Mouse (Mus musculus) CH12.LX (cell line): Measurements from ENCODE around the gene Fyttd1. TPM values are rescaled to one million over a fixed set of nuclear protein-coding genes. Genes with fewer than 3 reads are reported as not detected.
A peak's percentile ranks its signal among the peaks of the same experiment; 100 is the strongest.

Source experiments
- DNase-seq: peaks from one replicate; pipeline ENCODE4 v3.0.0-alpha.2; 2013; ENCODE audit errors: extremely low read depth
- H3K27ac ChIP-seq: 2 replicates; pipeline ENCODE4 v1.5.1; 2012; ENCODE audit warnings: low read depth, mild to moderate bottlenecking, control low read depth, moderate library complexity; ENCODE audit not compliant: insufficient read depth
- H3K27me3 ChIP-seq: replicated peaks from 2 replicates; pipeline ENCODE3; 2012; ENCODE audit warnings: inconsistent platforms
- H3K36me3 ChIP-seq, 2 experiments: replicated peaks in 1 of 2; 2 replicates each; pipeline versions ENCODE3 to v1.6.1; 2012; ENCODE audit warnings: inconsistent platforms in 1 of 2, low read length in 1 of 2, mild to moderate bottlenecking in 1 of 2, mixed read lengths in 1 of 2, moderate library complexity in 1 of 2; ENCODE audit not compliant: control insufficient read depth in 1 of 2, insufficient read depth in 1 of 2
- H3K4me1 ChIP-seq, 2 experiments: 2 replicates each; pipeline ENCODE4 v1.6.1; 2012; ENCODE audit warnings: inconsistent platforms in 1 of 2, moderate library complexity in 1 of 2; ENCODE audit not compliant: insufficient read depth in 2 of 2, control insufficient read depth in 1 of 2
- H3K4me2 ChIP-seq: 2 replicates; pipeline ENCODE4 v1.6.1; 2012; ENCODE audit warnings: low read depth, mild to moderate bottlenecking, control low read depth; ENCODE audit not compliant: poor library complexity, insufficient read depth, severe bottlenecking
- H3K4me3 ChIP-seq, 3 experiments: fragments of 150-350 bp in 1 of 3; sonication (generic) in 1 of 3; replicated peaks in 1 of 3; 2 replicates each; pipeline versions ENCODE3 to v1.5.1; 2011 to 2012; ENCODE audit warnings: low read depth in 2 of 3, low read length in 2 of 3, mild to moderate bottlenecking in 2 of 3, moderate library complexity in 2 of 3, control low read depth in 1 of 3, improper control_type of control experiment in 1 of 3, inconsistent platforms in 1 of 3, mixed read lengths in 1 of 3; ENCODE audit not compliant: poor library complexity in 1 of 3
- H3K79me2 ChIP-seq: replicated peaks from 2 replicates; pipeline ENCODE4 v1.6.1; 2012; ENCODE audit warnings: mild to moderate bottlenecking, moderate library complexity; ENCODE audit not compliant: control insufficient read depth, poor library complexity, insufficient read depth, severe bottlenecking; ENCODE audit errors: extremely low read depth
- H3K9ac ChIP-seq: 2 replicates; pipeline ENCODE4 v1.6.1; 2012; ENCODE audit warnings: low read depth, mild to moderate bottlenecking, control low read depth, moderate library complexity; ENCODE audit not compliant: insufficient read depth
- H3K9me3 ChIP-seq: replicated peaks from 2 replicates; pipeline ENCODE3; 2012; ENCODE audit warnings: low read length, inconsistent platforms, mixed read lengths
- BHLHE40 ChIP-seq: IDR thresholded peaks from 2 replicates; pipeline ENCODE4 v1.6.1; 2011; ENCODE audit warnings: mild to moderate bottlenecking, low read depth, low read length, improper control_type of control experiment
- CHD1 ChIP-seq: IDR thresholded peaks from 2 replicates; pipeline ENCODE4 v1.6.1; 2012; ENCODE audit warnings: low read depth, low read length, improper control_type of control experiment, inconsistent platforms
- CHD2 ChIP-seq: IDR thresholded peaks from 2 replicates; pipeline ENCODE4 v1.6.1; 2011; ENCODE audit warnings: low read length, improper control_type of control experiment
- CTCF ChIP-seq, 2 experiments: IDR thresholded peaks in 1 of 2; conservative IDR thresholded peaks in 1 of 2; 2 replicates each; pipeline ENCODE4 v1.5.1; 2011 to 2012; ENCODE audit warnings: low read depth in 2 of 2, low read length in 2 of 2, improper control_type of control experiment in 1 of 2, inconsistent platforms in 1 of 2, mild to moderate bottlenecking in 1 of 2, moderate library complexity in 1 of 2
- ELF1 ChIP-seq: IDR thresholded peaks from 2 replicates; pipeline ENCODE4 v1.6.1; 2014; ENCODE audit warnings: low read depth, mild to moderate bottlenecking, inconsistent platforms, low read length, improper control_type of control experiment
- ETS1 ChIP-seq: conservative IDR thresholded peaks from 2 replicates; pipeline ENCODE4 v1.6.1; 2012; ENCODE audit warnings: low read depth, mild to moderate bottlenecking, inconsistent platforms, low read length, improper control_type of control experiment, moderate library complexity
- GABPA ChIP-seq: IDR thresholded peaks from 2 replicates; pipeline ENCODE4 v1.6.1; 2012; ENCODE audit warnings: low read depth, low read length, improper control_type of control experiment, inconsistent platforms; ENCODE audit not compliant: insufficient replicate concordance
- HCFC1 ChIP-seq: IDR thresholded peaks from 2 replicates; pipeline ENCODE4 v1.6.1; 2012; ENCODE audit warnings: low read depth, mild to moderate bottlenecking, inconsistent platforms, low read length, improper control_type of control experiment
- IRF4 ChIP-seq: IDR thresholded peaks from 2 replicates; pipeline ENCODE4 v1.6.1; 2014; ENCODE audit warnings: low read depth, mild to moderate bottlenecking, inconsistent platforms, low read length, improper control_type of control experiment
- JUN ChIP-seq: IDR thresholded peaks from 2 replicates; pipeline ENCODE4 v1.6.1; 2011; ENCODE audit warnings: low read depth, mild to moderate bottlenecking, low read length, improper control_type of control experiment, moderate library complexity; ENCODE audit not compliant: insufficient read depth
- JUND ChIP-seq: conservative IDR thresholded peaks from 2 replicates; pipeline ENCODE4 v1.6.1; 2011; ENCODE audit warnings: low read depth, low read length, improper control_type of control experiment
- KAT2A ChIP-seq: IDR thresholded peaks from 2 replicates; pipeline ENCODE4 v1.6.1; 2012; ENCODE audit warnings: low read length, improper control_type of control experiment, inconsistent platforms; ENCODE audit not compliant: insufficient replicate concordance
- MAFK ChIP-seq: IDR thresholded peaks from 2 replicates; pipeline ENCODE4 v1.6.1; 2011; ENCODE audit warnings: low read length, improper control_type of control experiment; ENCODE audit not compliant: insufficient replicate concordance
- MAX ChIP-seq: IDR thresholded peaks from 2 replicates; pipeline ENCODE4 v1.6.1; 2011; ENCODE audit warnings: low read length, improper control_type of control experiment
- MAZ ChIP-seq: IDR thresholded peaks from 2 replicates; pipeline ENCODE4 v1.6.1; 2012; ENCODE audit warnings: low read depth, mild to moderate bottlenecking, inconsistent platforms, low read length, improper control_type of control experiment, moderate library complexity
- MEF2A ChIP-seq: IDR thresholded peaks from 2 replicates; pipeline ENCODE4 v1.6.1; 2014; ENCODE audit warnings: low read depth, mild to moderate bottlenecking, inconsistent platforms, low read length, improper control_type of control experiment, borderline replicate concordance
- MXI1 ChIP-seq: IDR thresholded peaks from 2 replicates; pipeline ENCODE4 v1.6.1; 2011; ENCODE audit warnings: mild to moderate bottlenecking, low read depth, low read length, improper control_type of control experiment
- MYC ChIP-seq: IDR thresholded peaks from 2 replicates; pipeline ENCODE4 v1.6.1; 2011; ENCODE audit warnings: low read depth, mild to moderate bottlenecking, improper control_type of control experiment, low read length
- NELFE ChIP-seq: IDR thresholded peaks from 2 replicates; pipeline ENCODE4 v1.6.1; 2011; ENCODE audit warnings: low read depth, low read length, improper control_type of control experiment
- NRF1 ChIP-seq: IDR thresholded peaks from 2 replicates; pipeline ENCODE4 v1.6.1; 2014; ENCODE audit warnings: low read depth, mild to moderate bottlenecking, inconsistent platforms, low read length, improper control_type of control experiment, moderate library complexity
- PAX5 ChIP-seq: IDR thresholded peaks from 2 replicates; pipeline ENCODE4 v1.6.1; 2012; ENCODE audit warnings: low read length, inconsistent platforms, mixed read lengths
- POLR2A ChIP-seq: IDR thresholded peaks from 2 replicates; pipeline ENCODE4 v1.6.1; 2011; ENCODE audit warnings: low read depth, mild to moderate bottlenecking, improper control_type of control experiment, low read length
- POLR2AphosphoS2 ChIP-seq: IDR thresholded peaks from 2 replicates; pipeline ENCODE4 v1.6.1; 2011; ENCODE audit warnings: low read depth, low read length, improper control_type of control experiment
- RAD21 ChIP-seq: IDR thresholded peaks from 2 replicates; pipeline ENCODE4 v1.6.1; 2011; ENCODE audit warnings: low read depth, mild to moderate bottlenecking, low read length, improper control_type of control experiment, moderate library complexity
- RCOR1 ChIP-seq: conservative IDR thresholded peaks from 2 replicates; pipeline ENCODE4 v1.6.1; 2012; ENCODE audit warnings: low read depth, mild to moderate bottlenecking, inconsistent platforms, low read length, improper control_type of control experiment
- SIN3A ChIP-seq: IDR thresholded peaks from 2 replicates; pipeline ENCODE4 v1.6.1; 2012; ENCODE audit warnings: low read length, improper control_type of control experiment, inconsistent platforms
- SMC3 ChIP-seq: IDR thresholded peaks from 2 replicates; pipeline ENCODE4 v1.6.1; 2011; ENCODE audit warnings: low read depth, low read length, improper control_type of control experiment
- TBP ChIP-seq: conservative IDR thresholded peaks from 2 replicates; pipeline ENCODE4 v1.6.1; 2011; ENCODE audit warnings: low read depth, low read length, improper control_type of control experiment
- TCF12 ChIP-seq: IDR thresholded peaks from 2 replicates; pipeline ENCODE4 v1.6.1; 2014; ENCODE audit warnings: low read depth, mild to moderate bottlenecking, inconsistent platforms, low read length, improper control_type of control experiment
- UBTF ChIP-seq: IDR thresholded peaks from 2 replicates; pipeline ENCODE4 v1.6.1; 2012; ENCODE audit warnings: low read depth, mild to moderate bottlenecking, inconsistent platforms, low read length, improper control_type of control experiment, moderate library complexity
- USF2 ChIP-seq: conservative IDR thresholded peaks from 2 replicates; pipeline ENCODE4 v1.6.1; 2011; ENCODE audit warnings: low read depth, low read length, improper control_type of control experiment
- ZKSCAN1 ChIP-seq: IDR thresholded peaks from 2 replicates; pipeline ENCODE4 v1.6.1; 2012; ENCODE audit warnings: low read depth, inconsistent platforms, low read length, improper control_type of control experiment, borderline replicate concordance
- ZMIZ1 ChIP-seq: IDR thresholded peaks from 2 replicates; pipeline ENCODE4 v1.6.1; 2012; ENCODE audit warnings: low read depth, mild to moderate bottlenecking, inconsistent platforms, low read length, improper control_type of control experiment
- ZNF384 ChIP-seq: IDR thresholded peaks from 2 replicates; pipeline ENCODE4 v1.6.1; 2012; ENCODE audit warnings: low read depth, low read length, improper control_type of control experiment, inconsistent platforms
- dilution Hi-C: fragments of 300-500 bp; cut with MboI; formaldehyde crosslinking; loops from 2 replicates; pipeline ENCODE4 v1.14.3; 2020; ENCODE audit warnings: low sequenced_read_pairs; ENCODE audit not compliant: extremely low pct_unique_long_range_greater_than_20kb, extremely low pct_ligation_motif_present
- in situ Hi-C: fragments of 300-500 bp; cut with MboI; formaldehyde crosslinking; loops from 3 replicates; pipeline ENCODE4 v1.14.3; 2019; ENCODE audit warnings: low sequenced_read_pairs, low pct_ligation_motif_present, low pct_unique_long_range_greater_than_20kb, mixed read lengths
- polyA plus RNA-seq: library from polyadenylated mRNA; unstranded; fragments of >175 nt; gene quantifications from 2 replicates; pipeline ENCODE4 v1.2.1, GENCODE M21; 2012; ENCODE audit warnings: low read depth; ENCODE audit not compliant: insufficient read length
- total RNA-seq, 2 experiments: library from RNA; depleted of rRNA; stranded (reverse); fragments of 300-350 nt in 1 of 2; fragments of >200 nt in 1 of 2; gene quantifications; 2 replicates each; pipeline ENCODE4 v1.2.3; 2012 to 2014

The Fyttd1 gene
- total RNA-seq (2012; rRNA removed) (163 and 168 TPM in 2 replicates), total RNA-seq (2014; rRNA removed) (264 and 297 TPM in 2 replicates), polyA plus RNA-seq (148 and 164 TPM in 2 replicates)

DNA sequence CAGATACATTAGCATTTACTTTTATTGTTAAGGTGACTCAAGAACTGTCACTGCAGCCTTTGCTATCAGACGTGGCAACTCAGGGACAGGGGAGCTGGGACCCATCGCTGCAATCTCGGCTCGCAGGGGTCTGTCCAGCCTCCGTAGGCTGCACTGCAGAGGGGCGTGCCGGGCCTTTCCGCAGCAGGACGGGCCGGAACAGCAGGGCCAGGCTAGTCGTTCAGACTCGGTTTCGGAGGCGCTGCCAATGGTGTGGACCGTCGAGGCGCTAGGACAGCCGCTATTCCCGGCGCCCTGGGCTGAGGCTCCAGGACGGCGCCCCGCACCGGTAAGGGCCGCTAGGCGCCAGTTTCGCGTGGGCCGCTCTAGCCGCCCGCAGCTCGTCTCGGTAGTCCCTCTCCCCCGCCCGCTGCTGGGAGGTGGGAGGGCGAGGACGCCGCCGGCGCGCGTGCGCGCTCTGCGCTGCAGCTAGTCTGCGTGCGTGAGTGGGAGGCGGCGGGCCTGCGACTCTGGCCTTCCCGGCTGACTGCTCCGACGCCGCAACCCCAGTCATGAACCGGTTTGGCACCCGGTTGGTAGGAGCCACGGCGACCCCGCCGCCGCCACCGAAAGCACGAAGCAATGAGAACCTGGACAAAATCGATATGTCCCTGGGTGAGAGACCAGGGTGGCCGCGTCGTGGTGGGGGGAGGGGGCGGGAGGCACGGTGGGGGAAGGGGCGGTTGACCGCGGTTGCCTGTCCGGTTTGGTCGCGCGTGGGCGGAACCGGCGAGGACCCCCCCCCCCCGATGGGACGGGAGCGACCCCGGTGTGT is at the start of gene Fyttd1, which contains the start of gene Rubcn:
TSS of gene Fyttd1 (plus strand) at position 158 of the 814 bp plus-strand sequence.
TSS of gene Rubcn (minus strand) at position 424 of the 814 bp plus-strand sequence.
- Histone ChIP-seq H3K4me1 (peaks cover 12 to 74% of the 10 kb centered on the region in 2 experiments), H3K9ac (peak within 1 kb of the TSS; percentile 94), H3K4me3 (peak within 1 kb of the TSS; percentile 76 to 94 (median 90)), H3K36me3 (peaks cover 3 to 32% of the 10 kb centered on the region in 2 experiments), H3K27ac (peak within 1 kb of the TSS; percentile 40), H3K4me2 (peak within 1 kb of the TSS; percentile 79), H3K27me3 (no peaks in the 10 kb centered on the region), H3K9me3 (no peaks in the 10 kb centered on the region), H3K79me2 (peaks cover 39% of the 10 kb centered on the region)
- in situ Hi-C loops, result no loop called here
- dilution Hi-C loops, result no loop called here
- DNase-seq, result peak; percentile 93
- TF ChIP-seq MAFK (no peak), ETS1 (peak; percentile 38; the same call in 1 of the 2 replicates), RCOR1 (peak; percentile 38; the same call in 1 of the 2 replicates), ELF1 (peak; percentile 80), NELFE (peak; percentile 92), ZKSCAN1 (no peak), JUN (no peak), RAD21 (no peak; the same call in 1 of the 2 replicates), CTCF (conservative IDR thresholded peaks at IDR 0.05 in 1 of 2, IDR thresholded peaks at IDR 0.05 in 1 of 2; ENCODE audit: low read depth in 2 of 2, low read length in 2 of 2) (peak in 1 of 2 experiments; percentile 74; a peak in 2 of 4 replicates), IRF4 (peak; percentile 94), UBTF (peak; percentile 78), MAZ (peak; percentile 99), POLR2AphosphoS2 (peak; percentile 65; the same call in 1 of the 2 replicates), NRF1 (peak; percentile 92), TBP (0 out of 2 replicates have a peak, but pooled peaks have one; percentile 23), KAT2A (peak; percentile 51; the same call in 1 of the 2 replicates), HCFC1 (peak; percentile 84), ZNF384 (peak; percentile 42; the same call in 1 of the 2 replicates), MXI1 (peak; percentile 88; the same call in 1 of the 2 replicates), USF2 (no peak), MEF2A (peak; percentile 70), SMC3 (peak; percentile 48), TCF12 (peak; percentile 96), MAX (peak; percentile 71; the same call in 1 of the 2 replicates), GABPA (peak; percentile 74), MYC (0 out of 2 replicates have a peak, but pooled peaks have one; percentile 34), PAX5 (no peak), CHD2 (0 out of 2 replicates have a peak, but pooled peaks have one; percentile 46), CHD1 (0 out of 2 replicates have a peak, but pooled peaks have one; percentile 60), BHLHE40 (peak; percentile 75), JUND (no peak), SIN3A (peak; percentile 98), ZMIZ1 (peak; percentile 84), POLR2A (peak; percentile 92; the same call in 1 of the 2 replicates)
